Mouse (Mus musculus): ENCODE measurements around the gene Man2a1. TPM values are rescaled to one million over a fixed set of nuclear protein-coding genes. Genes with fewer than 3 reads are reported as not detected.

Man2a1 gene
- total RNA-seq, 2 experiments from 2014 or later = 38.3 to 39.2 TPM

DNA sequence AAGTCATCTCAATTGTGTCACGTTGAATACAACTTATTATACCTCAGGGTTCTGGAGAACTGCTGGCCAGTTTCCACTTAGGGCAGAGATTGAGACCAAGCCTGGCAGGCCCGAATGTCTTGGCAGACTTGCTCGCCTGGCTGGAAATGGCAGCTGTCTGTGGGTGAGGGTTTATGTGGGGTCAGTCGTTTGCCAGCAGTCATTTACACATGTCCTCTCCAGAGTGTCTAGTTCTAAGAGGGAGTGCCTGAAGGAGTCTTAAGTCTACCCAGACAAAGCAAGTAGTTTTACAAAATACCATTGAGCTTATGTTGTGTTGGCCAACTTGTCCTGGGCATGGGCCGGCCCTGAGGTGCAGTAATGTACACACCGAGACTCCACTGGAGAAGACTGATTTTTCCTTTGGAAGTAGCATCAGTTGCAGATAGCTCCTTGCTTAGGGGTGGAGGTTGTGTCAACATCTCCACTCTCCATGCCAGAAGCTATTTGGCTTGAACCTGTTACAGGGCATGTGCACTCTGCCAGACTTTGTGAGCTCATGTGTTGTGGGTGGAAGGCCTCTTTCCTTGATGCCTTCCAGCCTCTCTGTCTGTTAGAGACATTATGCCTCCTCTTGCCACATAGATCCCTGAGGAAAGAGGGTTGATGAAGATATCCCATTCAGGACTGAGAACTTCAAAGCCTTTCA, 84.8 kb downstream of the Man2a1 start:
- no peak for ATAC-seq (ENCODE audit: poor library complexity, severe bottlenecking)

DNA sequence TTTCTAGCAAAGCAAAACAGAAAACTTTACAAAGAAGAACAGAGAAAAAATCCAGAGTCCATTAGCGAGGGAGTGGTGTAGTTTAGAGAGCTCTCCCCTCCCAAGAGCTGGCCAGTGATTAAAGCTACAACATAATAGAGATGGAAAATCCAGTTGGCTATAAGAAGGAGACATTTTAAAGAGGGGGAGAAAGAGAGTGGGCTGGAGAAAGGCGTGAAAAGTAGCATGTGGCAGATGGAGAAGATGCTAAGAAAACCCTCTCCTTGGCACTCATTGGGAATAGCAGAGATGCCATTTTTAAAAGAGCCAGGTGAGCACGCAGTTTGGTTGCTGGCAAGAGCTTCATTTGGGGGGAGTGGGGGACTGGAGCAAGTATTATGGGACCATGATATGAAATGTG, 89.1 kb downstream of the Man2a1 start:
- no peak for ATAC-seq (ENCODE audit: poor library complexity, severe bottlenecking)

DNA sequence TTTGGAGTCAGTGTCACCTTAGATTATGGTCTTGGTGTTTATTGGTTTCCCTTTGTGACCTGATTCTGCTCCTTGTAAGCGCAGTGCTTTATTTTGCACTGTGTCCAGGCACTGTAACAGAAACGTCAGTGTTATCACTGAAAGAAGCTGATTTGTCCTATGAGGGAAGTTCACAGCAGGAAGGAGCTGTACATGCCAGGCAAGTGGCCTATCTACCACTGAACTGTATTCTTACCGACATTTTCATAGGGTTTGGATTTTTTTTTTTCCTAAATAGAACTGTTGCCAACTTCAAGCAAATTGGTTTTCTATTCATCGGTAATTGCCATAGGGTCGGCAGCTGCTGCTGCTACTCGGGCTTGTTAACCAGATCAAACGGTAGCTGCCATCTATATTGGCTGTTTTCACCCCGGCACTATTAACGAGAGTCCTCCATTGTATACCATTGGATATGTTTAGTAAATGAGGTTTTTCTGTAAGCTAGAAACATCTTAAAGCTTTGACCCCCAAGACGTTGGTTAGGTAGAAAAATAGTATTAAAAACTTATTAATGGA, 96.8 kb downstream of the Man2a1 start:
- no peak for ATAC-seq (ENCODE audit: poor library complexity, severe bottlenecking)

DNA sequence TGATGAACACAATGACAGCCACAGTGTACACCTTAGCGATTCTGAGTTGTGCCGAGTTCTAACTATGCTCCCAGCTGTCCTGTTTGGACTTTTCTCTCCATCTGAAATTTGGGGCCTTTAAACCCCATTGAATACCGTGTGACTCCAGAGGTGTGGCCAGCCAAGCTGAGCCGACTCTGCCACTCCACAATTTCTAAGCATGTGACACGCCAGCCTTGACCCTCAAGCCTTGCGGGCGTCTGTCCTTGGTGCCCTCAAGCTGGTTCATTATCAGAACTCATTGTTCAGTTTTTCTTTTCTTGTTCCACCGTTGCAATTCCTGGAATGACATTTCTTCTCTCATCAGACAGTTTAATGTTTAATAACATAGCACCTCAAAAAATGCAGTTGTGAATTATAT, 98.0 kb downstream of the Man2a1 start:
- ATAC-seq (ENCODE audit: poor library complexity, severe bottlenecking) = no peak

DNA sequence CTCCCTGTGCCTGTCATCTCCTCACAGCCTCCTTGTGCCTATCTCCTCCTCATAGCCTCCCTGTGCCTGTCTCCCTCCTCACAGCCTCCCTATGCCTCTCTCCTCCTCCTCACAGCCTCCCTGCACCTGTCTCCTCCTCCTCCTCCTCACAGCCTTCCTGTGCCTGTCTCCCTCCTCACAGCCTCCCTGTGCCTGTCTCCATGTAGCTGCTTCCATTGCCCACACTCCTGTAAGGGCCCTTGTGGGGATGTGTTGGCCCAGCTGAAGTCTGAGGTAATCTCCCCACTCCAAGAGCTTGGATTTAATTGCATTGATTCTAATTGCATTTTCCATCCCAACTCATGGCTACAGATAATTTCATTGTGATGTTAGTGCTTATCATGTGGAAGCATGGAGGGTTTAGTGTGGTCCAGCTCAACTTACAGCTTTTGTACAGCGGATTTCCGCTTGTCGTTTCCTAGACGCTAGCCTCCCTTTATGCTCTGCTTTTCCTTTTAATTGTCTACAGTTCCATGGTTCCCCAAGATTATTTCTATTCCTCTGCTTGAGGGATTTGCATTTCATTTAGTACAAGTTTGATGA, 103.2 kb downstream of the Man2a1 start:
- ATAC-seq (ENCODE audit: poor library complexity, severe bottlenecking) = no peak

DNA sequence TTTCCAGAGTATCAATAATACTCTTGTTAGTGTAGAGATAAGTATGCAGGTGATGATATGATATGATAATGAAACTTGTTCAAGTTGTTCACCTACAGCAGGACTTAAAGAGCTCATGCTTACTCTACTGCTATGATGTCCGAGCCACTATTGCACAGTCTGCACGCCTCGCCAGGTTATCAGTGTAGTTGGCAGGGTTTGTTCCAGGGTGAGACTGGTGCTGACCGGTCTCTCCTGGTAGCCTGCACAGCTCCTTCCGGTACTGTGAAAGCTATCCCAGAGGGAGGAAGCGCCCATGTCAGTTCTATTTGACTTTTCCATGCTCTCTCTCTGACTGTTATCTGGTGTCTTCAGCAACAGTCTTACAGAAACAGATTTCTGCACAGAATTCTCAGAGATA, 107.0 kb downstream of the Man2a1 start:
- ATAC-seq (ENCODE audit: poor library complexity, severe bottlenecking) = no peak

DNA sequence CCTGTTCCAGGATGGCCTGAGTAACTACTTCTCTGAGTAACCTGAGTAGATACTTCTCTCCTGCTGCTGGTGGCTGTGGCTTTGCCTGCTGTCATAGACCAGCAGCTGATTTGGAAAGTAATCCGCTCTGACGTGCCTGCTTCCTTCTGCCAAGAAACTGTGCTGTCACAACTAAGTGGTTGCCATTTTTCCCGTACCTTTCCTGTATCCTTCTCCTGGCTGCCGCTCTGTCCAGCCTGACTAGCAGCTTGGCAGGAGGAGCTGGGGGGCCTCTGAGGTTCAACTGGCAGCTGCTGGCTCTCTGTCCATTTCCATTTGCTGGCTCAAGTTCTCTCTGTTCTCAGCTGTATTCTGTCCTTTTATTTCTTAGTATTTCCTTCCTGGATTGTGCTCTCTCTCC, 115.8 kb downstream of the Man2a1 start:
- ATAC-seq (ENCODE audit: poor library complexity, severe bottlenecking) = no peak

DNA sequence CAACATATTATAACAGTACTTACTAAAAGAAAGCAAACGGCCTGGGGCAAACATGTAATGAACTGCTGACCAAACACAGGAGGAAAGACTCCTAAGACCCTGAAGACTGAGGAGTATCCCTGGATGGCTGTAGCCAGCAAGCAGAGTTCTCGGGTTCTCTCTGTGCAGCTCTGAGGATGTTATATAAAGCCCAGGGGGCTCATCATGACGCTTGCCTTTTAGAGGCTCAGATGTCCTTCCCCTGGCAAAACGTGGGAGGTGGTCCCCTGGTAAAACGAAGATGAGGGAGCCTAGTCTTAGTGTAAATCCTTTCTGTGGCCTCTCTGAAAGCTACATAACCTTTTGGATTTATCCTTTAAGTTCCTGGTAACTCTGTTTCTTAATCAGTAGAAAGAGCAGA, 119.2 kb downstream of the Man2a1 start:
- ATAC-seq (ENCODE audit: poor library complexity, severe bottlenecking) = no peak

DNA sequence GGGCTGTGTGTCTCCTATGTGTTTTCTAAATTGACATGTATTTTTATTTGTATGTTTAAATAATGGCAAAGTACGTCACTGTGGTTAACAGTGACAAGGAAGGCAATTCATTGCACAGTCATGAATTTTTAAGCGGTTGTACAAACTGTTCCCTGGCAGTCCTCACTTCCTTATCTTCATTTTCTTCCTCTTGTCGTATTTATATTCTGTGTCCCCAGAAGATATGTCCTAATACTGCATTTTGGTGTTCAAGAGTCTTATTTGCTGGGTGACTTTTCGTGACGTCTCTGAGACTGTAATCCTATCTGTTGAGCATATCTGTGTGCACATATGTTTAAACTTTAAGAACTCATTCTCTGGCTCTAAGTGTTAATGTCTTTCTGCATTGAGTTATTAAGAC, 120.6 kb downstream of the Man2a1 start:
- ATAC-seq (ENCODE audit: poor library complexity, severe bottlenecking) = peak; percentile 85

DNA sequence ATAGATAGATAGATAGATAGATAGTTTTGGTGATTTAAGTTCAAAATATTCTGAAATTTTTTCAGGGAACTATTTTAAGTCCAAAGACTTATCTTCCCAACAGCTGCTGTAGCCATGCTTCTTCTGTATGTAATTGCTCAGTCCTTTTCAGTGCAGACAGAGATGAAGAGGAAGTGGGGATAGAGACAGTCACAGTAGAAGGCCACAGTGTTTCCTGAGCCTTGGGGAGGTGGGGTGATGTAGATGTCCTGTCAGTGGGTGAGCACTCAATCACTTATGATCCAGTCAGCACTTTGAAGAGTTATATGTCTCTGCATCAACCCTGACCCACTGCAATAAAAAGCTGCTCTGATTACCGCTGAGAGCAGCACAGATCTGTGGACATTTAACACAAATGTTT, 122.6 kb downstream of the Man2a1 start:
- ATAC-seq (ENCODE audit: poor library complexity, severe bottlenecking) = peak; percentile 66

DNA sequence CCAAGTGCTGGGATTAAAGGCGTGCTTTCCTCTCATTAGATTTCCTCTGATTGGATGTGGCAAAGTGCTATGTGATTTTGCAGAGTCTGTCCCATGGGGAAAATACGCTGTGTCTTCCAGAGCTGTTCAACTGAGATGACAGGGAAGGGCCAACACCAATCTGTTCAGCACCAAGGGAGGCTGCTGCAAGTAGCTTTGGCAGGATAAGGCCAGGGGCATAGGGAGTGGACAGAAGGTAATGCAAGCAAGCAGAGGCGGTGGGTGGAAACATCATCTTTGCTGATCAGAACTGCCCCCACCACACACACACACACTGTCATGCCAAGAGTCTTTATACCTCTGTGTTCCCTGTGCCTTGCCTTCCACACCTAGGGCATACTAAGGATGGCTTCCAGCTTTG, 124.7 kb downstream of the Man2a1 start:
- no peak for ATAC-seq (ENCODE audit: poor library complexity, severe bottlenecking)

DNA sequence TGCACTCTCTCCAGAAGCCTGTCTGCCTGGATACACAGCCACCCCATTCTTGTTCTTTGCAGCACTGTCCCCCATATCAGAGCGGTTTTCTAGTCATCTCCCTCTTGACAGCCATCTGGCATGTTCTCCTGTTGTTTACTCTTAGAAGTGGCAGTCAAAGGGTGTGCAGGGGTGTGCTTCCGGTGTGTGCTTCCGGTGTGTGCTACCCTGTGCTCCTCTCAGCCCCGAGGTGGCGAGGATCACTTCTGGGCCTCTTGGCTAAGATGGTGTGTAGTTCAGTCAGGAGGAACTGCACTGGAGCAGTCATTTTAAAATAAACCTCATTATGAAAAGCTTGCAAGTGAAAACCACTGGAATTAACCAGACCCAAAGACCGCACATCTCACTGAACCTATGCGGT, 125.5 kb downstream of the Man2a1 start:
- ATAC-seq (ENCODE audit: poor library complexity, severe bottlenecking) = no peak

DNA sequence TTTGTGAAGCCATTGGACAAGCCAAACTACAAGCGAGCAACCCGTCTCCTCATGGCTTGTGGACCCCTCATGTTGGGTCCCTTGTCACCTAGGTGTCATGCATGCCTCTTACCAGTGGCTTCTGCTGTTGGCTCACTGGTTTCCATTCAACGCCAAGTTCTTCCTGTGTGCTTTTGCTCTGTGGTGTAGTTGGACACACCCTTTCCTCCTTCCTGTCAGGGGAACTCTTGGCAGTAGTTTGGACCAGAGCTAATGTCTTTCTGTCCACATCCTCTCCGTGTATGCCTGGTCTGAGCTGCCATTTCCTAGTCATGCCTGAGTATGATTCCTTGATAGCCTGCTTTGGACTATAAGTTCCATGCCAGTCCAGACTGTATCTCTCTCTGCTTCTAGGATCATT, 135.0 kb downstream of the Man2a1 start:
- peak; percentile 75 for ATAC-seq (ENCODE audit: poor library complexity, severe bottlenecking)

DNA sequence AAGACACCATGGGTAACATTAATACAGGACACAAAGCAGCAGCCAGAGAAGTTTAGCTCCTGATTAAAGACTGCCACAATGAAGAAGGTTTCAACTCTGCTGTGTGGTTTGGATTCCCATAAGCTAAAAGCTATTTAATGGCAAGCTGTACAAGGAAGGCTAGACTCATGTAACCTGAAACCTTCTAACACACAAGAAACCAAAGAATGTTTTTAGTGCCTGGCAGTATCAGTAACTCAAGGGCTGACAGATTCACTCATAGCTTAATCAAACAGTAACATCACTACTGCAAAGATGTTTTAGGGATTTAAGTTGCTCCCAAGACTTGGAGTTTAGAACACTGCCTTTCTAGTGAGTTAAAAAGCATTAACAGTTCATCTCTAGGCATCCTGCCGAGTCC, 137.4 kb downstream of the Man2a1 start:
- ATAC-seq (ENCODE audit: poor library complexity, severe bottlenecking) = no peak

DNA sequence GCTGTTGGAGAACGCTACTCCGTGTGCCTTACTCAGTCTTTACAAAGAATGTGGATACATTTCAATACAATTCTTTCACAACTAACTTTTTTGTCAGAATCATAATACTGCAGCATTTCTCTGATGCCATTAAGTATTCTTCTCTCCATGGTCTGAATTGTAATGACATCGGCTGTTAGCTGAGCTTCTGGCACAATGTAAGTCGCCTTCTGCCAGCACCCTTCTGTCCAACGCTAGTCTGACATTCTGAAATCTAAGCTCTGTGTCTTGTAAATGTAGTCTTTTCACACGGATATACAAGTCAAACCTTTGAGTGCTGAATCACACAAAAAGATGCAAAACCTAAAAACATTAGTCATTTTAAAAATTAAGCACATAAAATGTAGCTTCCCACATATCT, 138.6 kb downstream of the Man2a1 start:
- ATAC-seq (ENCODE audit: poor library complexity, severe bottlenecking) = no peak

DNA sequence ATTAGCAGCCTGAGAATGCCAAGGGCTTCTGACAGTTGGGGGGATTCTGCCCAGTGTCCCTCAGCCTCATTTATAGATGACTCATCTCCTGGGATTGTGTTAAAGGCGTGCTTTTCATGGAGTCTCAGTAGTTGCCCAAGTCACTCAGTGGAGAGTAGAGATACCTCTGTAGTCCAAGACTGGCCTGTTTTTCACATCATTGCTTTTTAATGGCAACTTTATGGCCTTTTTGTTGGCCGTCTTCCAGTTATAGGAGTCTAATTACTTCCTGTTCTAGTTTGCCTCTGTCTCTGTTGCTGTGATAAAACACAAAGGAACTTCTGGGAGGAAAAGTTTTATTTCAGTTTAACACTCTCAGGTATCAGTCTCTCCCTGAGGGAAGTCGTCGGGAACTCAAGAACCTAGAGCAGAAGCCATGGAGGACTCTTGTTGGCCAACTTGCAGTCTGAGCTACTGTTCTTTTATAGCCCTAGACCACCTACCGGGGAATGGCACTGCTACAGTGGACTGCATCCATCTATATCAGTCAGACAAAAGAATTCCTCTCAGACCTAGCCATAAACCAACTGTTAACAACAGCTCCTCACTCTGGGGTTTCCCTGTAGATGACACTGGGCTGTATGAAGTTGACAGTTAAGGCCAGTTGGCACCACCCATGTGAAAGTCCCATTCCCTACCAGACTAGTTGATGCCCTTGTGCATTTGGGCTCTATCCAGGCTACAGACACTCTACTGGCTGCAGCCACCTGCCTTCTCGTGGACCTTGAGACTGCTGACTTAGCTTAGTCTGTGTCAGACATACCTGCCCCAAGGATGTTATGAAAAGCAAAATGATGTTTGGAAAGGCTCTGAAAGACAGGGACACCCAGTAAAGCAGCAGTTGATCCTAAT, 142.4 kb downstream of the Man2a1 start:
- no peak for ATAC-seq (ENCODE audit: poor library complexity, severe bottlenecking)

DNA sequence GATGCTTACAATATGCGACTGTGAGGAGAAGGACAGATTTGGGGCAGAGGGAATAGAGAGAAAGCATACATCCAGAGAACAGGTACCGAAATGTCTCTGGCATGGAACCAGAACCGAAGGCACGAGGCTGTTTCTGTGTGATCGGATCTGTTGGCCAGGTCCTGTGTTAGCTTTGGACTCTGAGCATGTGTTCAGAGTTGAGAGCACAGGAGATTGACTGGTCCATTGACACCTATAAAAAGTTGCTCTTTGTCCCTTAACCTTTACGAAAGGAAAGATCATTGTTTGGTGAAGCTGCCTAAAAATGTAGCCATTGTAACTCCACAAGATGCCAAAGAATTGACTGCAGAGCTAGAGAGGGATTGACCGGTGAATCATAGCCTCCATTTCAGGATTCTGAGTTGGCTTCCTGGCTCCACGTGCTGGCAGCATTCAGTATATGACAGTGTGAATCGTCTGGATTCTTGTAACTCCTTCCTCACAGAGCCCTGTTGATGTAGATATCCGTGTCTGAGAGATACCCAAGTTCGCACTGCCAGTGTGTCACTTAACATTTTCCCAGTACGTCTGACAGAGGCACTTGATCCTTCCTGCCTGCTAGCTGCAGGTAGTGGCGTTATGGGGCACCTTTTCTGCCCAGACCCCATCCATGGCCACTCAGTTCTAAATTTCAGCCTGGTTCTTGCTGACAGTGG, 143.2 kb downstream of the Man2a1 start:
- no peak for ATAC-seq (ENCODE audit: poor library complexity, severe bottlenecking)

DNA sequence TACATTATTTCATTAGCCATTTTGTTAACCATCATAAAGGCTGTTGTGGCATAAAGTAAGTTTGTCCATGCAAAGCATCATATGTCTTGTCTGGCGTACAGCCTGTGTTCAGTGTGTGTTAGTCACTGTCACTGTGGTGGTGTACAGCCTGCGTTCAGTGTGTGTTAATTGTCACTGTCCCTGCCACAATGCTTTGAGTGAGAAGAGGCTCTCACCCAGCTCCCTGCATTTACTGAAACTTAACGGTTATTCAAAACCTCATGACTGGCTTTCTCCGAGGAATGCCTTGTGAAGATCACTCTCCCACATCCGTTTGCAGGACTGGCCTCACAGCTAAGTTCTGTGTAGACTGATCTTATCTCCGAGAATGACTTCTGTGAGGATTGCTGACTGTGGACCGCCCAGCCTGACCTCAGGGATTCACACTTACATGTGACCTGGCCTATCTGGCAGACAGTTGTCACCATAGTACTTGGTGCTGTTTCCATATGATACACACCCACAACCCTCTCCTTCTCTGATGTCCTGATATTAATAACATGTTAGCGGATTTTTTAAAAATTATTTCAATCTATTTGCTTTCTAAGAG, 146.2 kb downstream of the Man2a1 start:
- ATAC-seq (ENCODE audit: poor library complexity, severe bottlenecking) = no peak

DNA sequence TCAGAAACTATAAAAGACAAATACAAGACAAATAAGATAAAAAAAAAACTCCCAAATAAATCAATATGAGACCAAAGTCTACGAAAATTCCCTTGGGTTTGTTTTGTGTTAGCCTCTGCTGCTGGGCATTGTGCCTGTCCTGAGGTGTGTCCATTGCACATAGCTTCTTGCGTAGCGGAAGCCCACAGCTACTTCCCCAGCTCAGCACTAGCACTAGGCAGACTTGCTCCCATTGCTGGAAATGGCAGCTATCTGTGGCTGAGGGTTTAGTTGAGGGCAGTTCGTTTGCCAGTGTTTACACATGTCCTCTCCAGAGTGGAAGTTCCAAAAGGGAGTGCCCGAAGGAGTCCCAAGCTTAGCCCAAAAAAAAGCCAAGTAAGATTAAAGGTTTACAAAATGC, 146.9 kb downstream of the Man2a1 start:
- peak; percentile 85 for ATAC-seq (ENCODE audit: poor library complexity, severe bottlenecking)

DNA sequence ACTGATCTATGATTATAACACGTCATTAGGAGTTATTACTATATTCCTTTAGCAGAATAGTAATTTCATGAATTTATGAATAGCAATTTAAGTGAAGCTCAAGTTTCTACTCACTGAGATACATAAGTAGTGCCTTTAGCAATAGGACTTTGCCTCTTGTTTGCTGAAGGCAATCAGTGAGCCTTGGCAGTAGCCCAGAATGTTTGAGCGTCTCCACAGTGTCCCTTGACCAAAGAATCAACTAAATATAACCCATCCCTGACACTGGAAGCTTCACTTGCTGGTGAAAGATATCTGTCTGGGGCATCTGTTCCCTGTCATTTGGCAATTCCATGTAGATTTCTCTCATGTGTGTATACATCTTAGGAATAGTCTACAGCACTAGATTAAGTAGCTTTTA, 147.6 kb downstream of the Man2a1 start:
- no peak for ATAC-seq (ENCODE audit: poor library complexity, severe bottlenecking)

DNA sequence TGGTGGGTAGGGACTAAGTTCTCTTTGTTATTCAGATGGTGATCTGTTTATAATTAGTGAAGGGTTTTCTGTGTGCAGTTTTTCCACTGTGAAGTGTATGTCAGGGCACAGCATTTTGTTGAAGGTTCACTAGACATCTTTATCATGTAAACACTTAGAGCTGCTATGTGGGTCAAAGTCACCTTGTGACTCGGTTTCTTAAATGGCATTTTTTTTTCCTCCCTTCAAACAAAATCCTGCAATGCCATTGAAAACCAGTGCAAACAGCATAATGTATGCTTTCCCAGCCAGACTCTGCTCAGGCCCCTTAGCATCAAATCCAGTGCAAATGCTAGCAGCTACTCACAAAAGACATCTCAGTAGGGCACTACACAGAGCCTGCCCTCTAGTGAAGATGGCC, 148.6 kb downstream of the Man2a1 start:
- no peak for ATAC-seq (ENCODE audit: poor library complexity, severe bottlenecking)

Measured in megakaryocyte, adult 5-6 weeks (primary cell).